Mouse (Mus musculus) hindbrain, embryonic 14.5 days (tissue): ENCODE results near the gene Eif3k. TPM values are rescaled to one million over a fixed set of nuclear protein-coding genes. Genes with fewer than 3 reads are reported as not detected.

Experiments used
- ATAC-seq: fragments of 200-750 bp; cut with Nextera tagmentation; 2 replicates; pipeline ENCODE4 v1.8.0; 2017; ENCODE audit warnings: moderate number of reproducible peaks, mild to moderate bottlenecking, moderate TSS enrichment, moderate library complexity; ENCODE audit not compliant: low FRiP score
- DNase-seq: peaks from one replicate; pipeline ENCODE4 v3.0.0-alpha.2; 2015; ENCODE audit warnings: low spot score
- H3K27ac ChIP-seq: fragments of 300-500 bp; sonication (generic); 2 replicates; pipeline ENCODE4 v1.5.1; 2014; ENCODE audit warnings: mild to moderate bottlenecking, moderate library complexity
- H3K27me3 ChIP-seq: fragments of 300-500 bp; sonication (generic); 2 replicates; pipeline ENCODE4 v1.6.1; 2014; ENCODE audit warnings: mild to moderate bottlenecking, low read length, mixed read lengths; ENCODE audit not compliant: control insufficient read depth, insufficient read depth
- H3K36me3 ChIP-seq: fragments of 300-500 bp; sonication (generic); replicated peaks from 2 replicates; pipeline ENCODE4 v1.6.1; 2014; ENCODE audit not compliant: control insufficient read depth, insufficient read depth
- H3K4me1 ChIP-seq: fragments of 300-500 bp; sonication (generic); replicated peaks from 2 replicates; pipeline ENCODE4 v1.6.1; 2014; ENCODE audit warnings: antibody characterized with exemption, low read length, mixed read lengths; ENCODE audit not compliant: control insufficient read depth, insufficient read depth
- H3K4me2 ChIP-seq: fragments of 300-500 bp; sonication (generic); replicated peaks from 2 replicates; pipeline ENCODE4 v1.6.1; 2014; ENCODE audit warnings: mild to moderate bottlenecking, moderate library complexity
- H3K4me3 ChIP-seq: fragments of 300-500 bp; sonication (generic); replicated peaks from 2 replicates; pipeline ENCODE4 v1.5.1; 2014; ENCODE audit warnings: mild to moderate bottlenecking, low read length
- H3K9ac ChIP-seq: fragments of 300-500 bp; sonication (generic); 2 replicates; pipeline ENCODE4 v1.6.1; 2014
- H3K9me3 ChIP-seq: fragments of 300-500 bp; sonication (generic); 2 replicates; pipeline ENCODE4 v1.6.1; 2016; ENCODE audit warnings: low read length; ENCODE audit not compliant: control insufficient read depth
- WGBS: fragments of 180-500 bp; shearing (Covaris S2); extraction: QIAGEN DNeasy Blood & Tissue Kit; methylation state at CpG from one replicate; pipeline ENCODE4 v1.1.7; 2014; 5-methylcytosine and 5-hydroxymethylcytosine counted together
- polyA plus RNA-seq: library from polyadenylated mRNA; unstranded; fragments of >200 nt; fragmentation: Nextera tagmentation; extraction: Ambion mirVana; gene quantifications from 2 replicates; pipeline ENCODE4 v1.2.1, GENCODE M21; 2014

Eif3k gene
- polyA plus RNA-seq, 1 experiment from 2014 or later, result 321 TPM

DNA sequence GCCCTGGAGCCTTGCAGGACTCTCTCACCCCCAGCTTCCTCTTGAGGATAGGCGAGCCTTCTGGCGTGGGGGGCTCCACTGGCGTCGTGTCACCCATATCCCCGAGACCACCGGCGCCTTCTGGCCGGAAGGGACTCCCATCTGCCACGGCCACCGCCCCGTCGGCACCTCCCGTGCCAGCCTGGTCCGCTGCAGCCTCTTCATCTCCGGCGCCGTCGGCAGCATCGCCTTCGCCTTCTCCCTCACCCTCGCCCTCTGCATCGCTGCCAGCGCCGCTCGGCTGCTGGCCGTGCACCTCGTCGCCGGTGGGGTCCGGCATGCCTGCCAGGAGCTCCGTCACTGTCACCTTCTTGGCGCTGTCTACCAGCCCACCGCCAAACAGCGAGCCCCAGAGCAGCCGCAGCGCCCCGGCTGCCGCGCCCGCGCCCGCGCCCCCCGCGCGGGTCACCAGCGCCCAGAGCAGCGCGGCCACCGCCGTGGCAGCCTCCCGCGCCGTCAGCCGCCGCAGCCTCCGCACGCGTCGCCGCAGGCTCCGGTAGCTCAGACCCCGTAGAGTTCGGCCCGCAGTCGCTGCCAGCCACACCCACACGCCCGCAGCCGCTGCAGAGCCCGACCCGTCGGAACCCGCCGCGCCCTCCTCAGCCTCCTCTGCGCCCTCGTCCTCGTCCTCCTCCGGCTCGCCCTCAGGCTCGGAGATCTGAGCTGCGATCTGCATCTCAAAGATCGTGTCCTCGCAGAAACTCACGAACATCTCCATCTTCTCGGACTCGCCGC lies 38.0 kb upstream of the Eif3k start:
- ATAC-seq, result no peak

DNA sequence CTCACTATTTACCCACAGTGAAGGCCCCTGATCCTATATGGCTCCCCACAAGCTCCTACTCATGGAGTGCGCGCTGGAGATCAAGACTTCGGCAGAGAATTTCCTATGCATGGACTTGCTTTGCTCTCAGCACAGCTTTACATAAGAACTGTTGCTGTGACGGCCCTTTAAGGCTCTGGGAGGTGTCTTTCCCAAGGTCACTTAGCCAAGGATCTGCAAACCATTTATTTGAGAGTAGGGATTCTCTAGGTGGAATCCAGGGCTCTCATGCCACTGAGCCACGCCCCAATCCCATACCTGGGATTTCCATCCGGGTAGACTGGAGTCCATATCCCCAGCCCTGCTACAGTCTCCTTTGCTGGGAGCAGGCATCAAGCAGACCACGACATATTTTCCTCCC lies 35.6 kb upstream of the Eif3k start:
- ATAC-seq, result no peak
- no peak overlapping the region for H3K4me2 ChIP-seq

More for the DNA sequence above, 38.0 kb upstream of the Eif3k start:
- peak overlapping the region; percentile 56 for H3K4me2 ChIP-seq
- 4% methylated on average over 82 of the region's 88 CpGs for WGBS
- H3K4me3 ChIP-seq, result peak overlapping the region; percentile 37
- peak overlapping the region; percentile 55 for H3K9ac ChIP-seq
- no peaks in the 10 kb centered on the region for H3K36me3 ChIP-seq
- no peak for DNase-seq
- H3K27ac ChIP-seq, result no peak overlapping the region
- H3K4me1 ChIP-seq, result 0 out of 2 replicates have a peak, but pooled peaks cover 6% of the 10 kb centered on the region
- no peaks in the 10 kb centered on the region for H3K9me3 ChIP-seq
- H3K27me3 ChIP-seq, result peaks cover 41% of the 10 kb centered on the region

DNA sequence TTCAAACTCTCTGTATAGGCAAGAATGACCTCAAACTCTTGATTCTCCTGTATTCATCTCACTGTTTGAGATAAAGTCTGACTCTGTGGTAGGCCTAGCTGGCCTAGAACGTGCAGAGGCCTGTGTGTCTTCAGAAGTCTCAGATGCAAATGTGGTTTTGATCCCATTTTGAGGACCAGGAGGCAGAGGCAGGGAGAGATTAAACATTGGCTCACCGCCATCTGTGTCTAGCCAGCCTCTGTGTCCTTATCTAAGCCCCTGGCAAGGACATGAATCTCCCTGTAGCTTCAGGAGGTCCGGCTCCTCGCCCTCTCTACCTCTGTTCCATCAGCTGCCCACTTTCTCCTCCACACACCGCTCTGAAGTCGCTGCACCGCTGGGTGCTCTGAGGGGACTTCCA lies 34.8 kb upstream of the Eif3k start:
- Histone ChIP-seq H3K9ac (no peak overlapping the region), H3K9me3 (no peaks in the 10 kb centered on the region), H3K36me3 (no peaks in the 10 kb centered on the region), H3K4me1 (0 out of 2 replicates have a peak, but pooled peaks cover 6% of the 10 kb centered on the region), H3K4me2 (no peak overlapping the region), H3K27ac (no peak overlapping the region), H3K4me3 (no peak overlapping the region), H3K27me3 (peaks cover 40% of the 10 kb centered on the region)
- ATAC-seq (no peak), DNase-seq (no peak)
- 86% methylated on average over 7 of the region's 7 CpGs for WGBS

More for the DNA sequence above, 35.6 kb upstream of the Eif3k start:
- Histone ChIP-seq H3K27ac (no peak overlapping the region), H3K27me3 (peaks cover 41% of the 10 kb centered on the region), H3K9ac (no peak overlapping the region), H3K36me3 (no peaks in the 10 kb centered on the region), H3K9me3 (no peaks in the 10 kb centered on the region), H3K4me3 (no peak overlapping the region), H3K4me1 (0 out of 2 replicates have a peak, but pooled peaks cover 6% of the 10 kb centered on the region)
- 84% methylated on average over 7 of the region's 7 CpGs for WGBS
- DNase-seq, result no peak

DNA sequence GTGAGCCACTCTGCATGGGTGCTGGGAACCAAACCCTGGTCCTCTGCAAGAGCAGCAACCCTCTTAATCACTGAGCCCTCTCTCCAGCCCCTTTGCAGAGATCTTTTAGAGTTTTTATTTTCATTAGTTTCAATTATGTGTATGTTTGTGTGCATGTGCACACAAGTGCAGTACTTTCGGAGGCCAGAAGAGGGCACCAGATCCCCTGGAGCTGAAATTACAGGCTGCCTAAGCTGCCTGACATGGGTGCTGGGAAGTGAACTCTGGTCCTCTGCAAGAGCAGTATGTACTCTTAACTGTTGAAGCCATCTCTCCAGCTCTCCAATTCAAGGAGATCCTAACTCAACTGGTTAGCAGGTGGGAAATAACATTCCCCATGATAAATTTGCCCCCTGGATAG lies 33.3 kb upstream of the Eif3k start:
- no peak overlapping the region for H3K4me3 ChIP-seq
- H3K27ac ChIP-seq, result no peak overlapping the region
- H3K36me3 ChIP-seq, result no peaks in the 10 kb centered on the region
- WGBS, result 100% methylated on average over 1 of the region's 1 CpGs
- ATAC-seq (no peak), DNase-seq (no peak)
- no peaks in the 10 kb centered on the region for H3K9me3 ChIP-seq
- 0 out of 2 replicates have a peak, but pooled peaks cover 6% of the 10 kb centered on the region for H3K4me1 ChIP-seq
- H3K9ac ChIP-seq, result no peak overlapping the region
- H3K4me2 ChIP-seq, result no peak overlapping the region
- H3K27me3 ChIP-seq, result peaks cover 26% of the 10 kb centered on the region

DNA sequence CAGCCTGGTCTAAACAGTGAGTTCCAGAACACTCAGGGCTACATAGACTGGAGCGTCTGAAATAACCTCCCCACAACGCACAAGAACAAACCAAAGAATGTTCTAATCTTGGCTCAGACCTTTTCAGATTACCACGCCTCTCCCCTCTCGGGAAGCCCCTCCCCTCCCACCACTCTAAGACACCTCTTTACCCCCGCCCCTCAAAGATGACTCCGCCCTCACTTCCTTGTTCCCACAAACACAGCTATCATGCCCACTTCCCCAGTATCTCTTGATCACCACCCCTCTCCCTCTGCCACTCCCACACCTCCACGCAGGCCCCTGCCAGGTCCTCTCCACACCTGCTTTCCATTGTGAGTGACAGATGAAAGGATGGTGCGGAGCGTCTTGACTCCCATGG lies 27.1 kb upstream of the Eif3k start:
- Histone ChIP-seq H3K36me3 (no peaks in the 10 kb centered on the region), H3K4me2 (no peak overlapping the region), H3K9me3 (no peaks in the 10 kb centered on the region), H3K27ac (no peak overlapping the region), H3K9ac (no peak overlapping the region), H3K27me3 (no peaks in the 10 kb centered on the region), H3K4me1 (no peaks in the 10 kb centered on the region), H3K4me3 (no peak overlapping the region)
- WGBS, result 79% methylated on average over 9 of the region's 9 CpGs
- ATAC-seq, result no peak
- no peak for DNase-seq

DNA sequence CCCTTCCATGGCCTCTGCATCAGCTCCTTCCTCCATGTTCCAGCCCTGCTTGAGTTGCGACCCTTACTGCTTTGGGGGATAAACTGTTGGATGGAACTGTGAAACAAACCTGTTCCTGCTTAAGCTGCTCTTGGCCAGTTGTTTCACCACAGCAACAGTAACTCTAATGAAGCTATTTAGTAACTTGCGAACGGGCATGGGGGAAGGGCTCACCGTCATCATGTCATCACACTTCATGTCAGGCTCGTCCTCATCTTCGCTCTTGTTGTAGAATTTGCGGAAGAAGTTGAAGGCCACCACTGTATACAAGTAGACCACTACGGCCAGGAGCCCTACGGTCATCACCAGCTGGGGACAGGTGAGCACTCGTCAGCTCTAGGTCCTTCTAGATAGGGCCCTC lies 26.5 kb upstream of the Eif3k start:
- no peaks in the 10 kb centered on the region for H3K4me1 ChIP-seq
- H3K27ac ChIP-seq, result no peak overlapping the region
- no peaks in the 10 kb centered on the region for H3K27me3 ChIP-seq
- DNase-seq (no peak), ATAC-seq (no peak)
- no peaks in the 10 kb centered on the region for H3K36me3 ChIP-seq
- no peak overlapping the region for H3K4me3 ChIP-seq
- no peak overlapping the region for H3K9ac ChIP-seq
- 93% methylated on average over 10 of the region's 10 CpGs for WGBS
- no peaks in the 10 kb centered on the region for H3K9me3 ChIP-seq
- H3K4me2 ChIP-seq, result no peak overlapping the region

DNA sequence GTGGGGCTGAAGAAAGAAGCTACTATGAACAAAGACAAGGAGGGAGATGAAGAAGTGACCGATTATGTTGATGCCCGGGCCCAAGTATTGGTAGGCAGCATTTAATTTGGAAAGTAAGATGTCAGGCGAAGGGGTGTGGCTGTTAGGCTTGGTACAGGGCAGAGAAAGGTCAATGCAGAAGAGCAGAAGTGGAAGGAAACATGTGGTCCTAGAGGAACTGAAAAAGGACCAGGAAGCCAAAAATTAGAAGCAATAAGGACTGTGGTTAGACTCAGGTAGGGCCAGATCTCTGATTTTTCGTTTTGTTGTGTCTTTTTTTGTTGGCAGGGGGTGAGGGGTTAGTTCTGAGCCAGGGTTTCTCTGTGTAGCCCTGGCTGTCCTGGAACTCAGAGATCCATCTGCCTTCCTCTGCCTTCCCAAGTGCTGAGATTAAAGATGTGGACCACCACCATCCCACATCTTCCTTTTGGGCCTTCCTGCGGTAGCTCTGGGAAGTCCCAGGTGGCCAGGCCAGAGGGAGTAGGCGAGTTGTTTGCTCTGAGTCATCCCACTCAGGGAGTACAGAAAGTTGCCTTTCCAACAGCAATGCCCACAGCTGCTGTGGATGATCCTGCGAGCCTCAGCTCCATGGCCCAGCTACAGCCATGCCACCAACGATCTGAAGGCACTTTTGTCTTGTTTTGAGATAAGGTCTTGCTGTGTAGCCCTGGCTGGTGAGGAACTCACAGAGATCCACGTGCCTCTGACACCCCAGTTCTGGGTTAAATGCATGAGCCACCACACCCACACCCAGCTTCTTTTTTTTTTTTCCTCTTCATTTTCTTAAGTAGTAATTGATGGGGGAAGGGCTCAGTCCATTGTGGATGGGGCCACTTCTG lies 25.8 kb upstream of the Eif3k start:
- Histone ChIP-seq H3K4me1 (no peaks in the 10 kb centered on the region), H3K27ac (no peak overlapping the region)

DNA sequence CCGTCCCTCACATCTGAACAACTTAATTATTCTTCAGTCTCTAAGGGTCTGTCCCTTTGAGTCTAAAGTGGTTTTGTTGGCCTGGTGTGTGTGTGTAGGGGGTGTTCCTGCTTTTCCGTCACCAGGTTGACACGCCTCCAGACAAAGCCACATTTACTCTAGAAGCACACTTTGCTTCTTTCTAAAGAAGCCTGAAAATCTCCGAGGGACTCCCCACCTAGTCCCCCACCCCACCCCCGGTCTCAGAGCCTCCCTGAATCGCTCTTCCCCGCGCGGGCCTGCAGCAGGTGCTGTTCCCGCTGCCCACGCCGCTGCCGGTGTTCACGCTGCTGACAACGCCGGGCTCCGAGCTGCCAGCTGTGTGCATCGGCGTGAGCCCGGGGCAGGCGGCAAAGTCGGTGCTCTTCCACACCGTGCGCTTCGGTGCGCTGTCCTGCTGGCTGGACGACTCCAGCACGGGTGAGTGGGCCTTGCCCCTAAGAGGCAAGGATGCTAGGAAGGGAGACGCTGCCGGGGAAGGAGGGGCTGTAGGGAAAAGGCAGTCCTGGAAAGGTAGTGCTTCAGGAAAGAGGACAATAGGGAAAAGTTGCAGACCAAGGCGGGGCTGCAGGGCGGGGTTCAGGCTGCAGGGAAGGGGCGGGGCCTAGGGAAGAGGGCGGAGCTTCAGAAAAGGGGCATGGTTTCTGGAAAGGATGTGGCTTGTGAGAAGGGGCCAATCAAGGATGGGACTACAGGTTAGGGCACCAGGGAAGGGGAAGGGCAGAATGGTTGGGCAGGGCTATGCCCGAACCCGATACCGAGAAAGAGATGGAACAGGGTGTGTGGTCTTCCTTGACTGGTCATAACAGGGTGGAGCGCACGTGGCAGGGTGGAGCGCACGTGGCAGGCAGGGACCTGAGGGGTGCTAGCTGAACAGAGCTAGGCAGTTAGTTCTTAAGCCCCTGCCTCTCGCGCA lies 19.3 kb upstream of the Eif3k start:
- ATAC-seq, result peak; percentile 67
- 8% methylated on average over 43 of the region's 43 CpGs for WGBS
- Histone ChIP-seq H3K4me1 (0 out of 2 replicates have a peak, but pooled peaks cover 10% of the 10 kb centered on the region), H3K9ac (peak overlapping the region; percentile 64), H3K4me3 (peak overlapping the region; percentile 38), H3K27me3 (peaks cover 4% of the 10 kb centered on the region; the same call in 1 of the 2 replicates), H3K27ac (peak overlapping the region; percentile 64), H3K36me3 (no peaks in the 10 kb centered on the region), H3K4me2 (peak overlapping the region; percentile 77), H3K9me3 (no peaks in the 10 kb centered on the region)
- DNase-seq, result peak; percentile 55

More for the DNA sequence above, 25.8 kb upstream of the Eif3k start:
- Histone ChIP-seq H3K27me3 (no peaks in the 10 kb centered on the region), H3K9ac (no peak overlapping the region), H3K9me3 (no peaks in the 10 kb centered on the region), H3K4me3 (no peak overlapping the region), H3K4me2 (no peak overlapping the region), H3K36me3 (no peaks in the 10 kb centered on the region)
- DNase-seq, result no peak
- WGBS, result 78% methylated on average over 9 of the region's 9 CpGs
- no peak for ATAC-seq
